Mouse (Mus musculus) heart, adult 2 months (tissue): ENCODE data around the gene Bcl10. TPM values are rescaled to one million over a fixed set of nuclear protein-coding genes. Genes with fewer than 3 reads are reported as not detected.

Experiments
- DNase-seq, 2 experiments: peaks; one replicate each; pipeline ENCODE4 v3.0.0; 2021
- H3K27ac ChIP-seq: fragments of 200-600 bp; 2 replicates; pipeline ENCODE4 v1.8.1; 2022
- H3K27me3 ChIP-seq: fragments of 200-500 bp; 2 replicates; pipeline ENCODE4 v1.6.1; 2012; ENCODE audit warnings: mild to moderate bottlenecking, low read length, inconsistent platforms, mixed read lengths; ENCODE audit not compliant: control insufficient read depth, insufficient read depth
- H3K36me3 ChIP-seq: fragments of 200-500 bp; 2 replicates; pipeline ENCODE4 v1.6.1; 2012; ENCODE audit warnings: low read length, inconsistent platforms; ENCODE audit not compliant: control insufficient read depth, insufficient read depth
- H3K4me1 ChIP-seq: fragments of 200-500 bp; 2 replicates; pipeline ENCODE4 v1.6.1; 2011; ENCODE audit warnings: low read length; ENCODE audit not compliant: control insufficient read depth, insufficient read depth
- H3K4me3 ChIP-seq: fragments of 200-600 bp; 2 replicates; pipeline ENCODE4 v1.8.1; 2022
- H3K79me2 ChIP-seq: fragments of 200-500 bp; replicated peaks from 2 replicates; pipeline ENCODE4 v1.6.1; 2012; ENCODE audit warnings: mild to moderate bottlenecking, inconsistent platforms, low read length, moderate library complexity, mixed read lengths; ENCODE audit not compliant: control insufficient read depth, insufficient read depth
- H3K9ac ChIP-seq: fragments of 200-500 bp; 2 replicates; pipeline ENCODE4 v1.6.1; 2012; ENCODE audit warnings: low read depth, mild to moderate bottlenecking, control low read depth, inconsistent platforms, low read length, mixed read lengths
- CTCF ChIP-seq: fragments of 200-600 bp; IDR thresholded peaks from 2 replicates; pipeline ENCODE4 v1.8.1; 2022; ENCODE audit warnings: antibody characterized with exemption, mild to moderate bottlenecking, moderate library complexity
- EP300 ChIP-seq: fragments of 200-500 bp; IDR thresholded peaks from 2 replicates; pipeline ENCODE4 v1.6.1; 2011; ENCODE audit warnings: low read depth, low read length, control low read depth; ENCODE audit not compliant: insufficient read depth
- POLR2A ChIP-seq: fragments of 200-500 bp; IDR thresholded peaks from 2 replicates; pipeline ENCODE4 v1.6.1; 2011; ENCODE audit warnings: mild to moderate bottlenecking, low read depth, low read length, control low read depth; ENCODE audit not compliant: insufficient read depth
- WGBS: fragments of 180-500 bp; shearing (Covaris S2); methylation state at CpG from one replicate; pipeline ENCODE4 v1.1.7; 2018; 5-methylcytosine and 5-hydroxymethylcytosine counted together
- intact Hi-C: fragments of 180-260 bp; cut with DNase I; formaldehyde crosslinking; loops from one replicate; pipeline ENCODE4 v1.15.1; 2025
- polyA plus RNA-seq: library from polyadenylated mRNA; depleted of rRNA; stranded (reverse); fragments of >200 nt; gene quantifications from 2 replicates; pipeline ENCODE4 v1.2.3, GENCODE M21; 2012
- total RNA-seq, 2 experiments: library from RNA; stranded (reverse); gene quantifications; 2 replicates each; pipeline ENCODE4 v1.2.3; 2021

The Bcl10 gene
- total and polyA plus RNA-seq, 3 experiments: 11.0 to 19.3 (median 17.7) TPM

DNA sequence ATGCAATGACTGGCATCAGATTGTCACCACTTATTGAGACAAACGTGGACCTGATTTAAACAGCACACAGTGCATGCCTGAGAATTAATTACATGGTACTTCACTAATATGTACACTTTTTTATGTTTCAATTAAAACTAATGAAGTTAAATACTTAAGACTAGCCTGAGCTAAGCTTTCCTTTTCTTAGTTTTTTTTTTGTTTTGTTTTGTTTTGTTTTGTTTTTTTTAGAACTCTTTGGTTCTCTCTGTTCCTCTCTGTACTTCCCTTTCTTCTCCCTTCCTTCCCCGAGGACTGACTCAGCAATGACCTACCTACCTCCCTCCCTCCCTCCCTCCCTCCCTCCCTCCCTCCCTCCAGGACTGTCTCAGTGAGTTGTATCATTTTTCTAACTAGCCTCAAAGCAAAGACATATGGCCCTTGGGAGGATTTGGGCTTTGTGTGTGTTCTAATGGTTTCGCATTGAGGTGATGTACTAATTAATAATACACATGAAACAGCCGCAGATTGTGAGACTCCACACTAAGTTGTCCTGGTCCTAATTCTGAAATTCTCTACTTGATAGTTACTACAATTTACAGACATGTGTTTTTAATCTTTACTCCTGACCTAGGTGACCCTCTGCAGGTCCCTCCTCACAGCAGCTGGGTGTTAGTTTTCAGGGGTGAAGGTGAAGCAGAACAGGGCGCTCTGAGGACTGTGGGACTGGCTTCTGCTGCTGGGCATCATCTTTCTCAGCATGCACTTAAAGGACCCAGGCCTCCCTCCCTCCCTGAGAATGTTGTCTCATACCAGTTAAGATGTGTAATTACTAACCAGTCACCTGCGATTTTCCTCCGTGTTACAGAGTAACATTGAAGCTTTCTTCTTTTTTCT lies 7.2 kb downstream of the Bcl10 start:
- Histone ChIP-seq H3K4me1 (peaks cover 4% of the 10 kb centered on the region), H3K27me3 (no peaks in the 10 kb centered on the region), H3K9ac (no peak overlapping the region), H3K27ac (no peak overlapping the region), H3K4me3 (no peak overlapping the region), H3K79me2 (peaks cover 3% of the 10 kb centered on the region), H3K36me3 (peaks cover 8% of the 10 kb centered on the region)
- intact Hi-C loops: no loop called here
- WGBS: 69% methylated on average over 7 of the region's 7 CpGs
- DNase-seq: no peak
- TF ChIP-seq POLR2A (no peak), CTCF (no peak), EP300 (no peak)

- H3K27ac ChIP-seq: no peak overlapping the region
- no peaks in the 10 kb centered on the region; the same call in 1 of the 2 replicates for H3K36me3 ChIP-seq
- 70% methylated on average over 9 of the region's 9 CpGs for WGBS
- TF ChIP-seq EP300: no peak
- TF ChIP-seq CTCF: no peak
- TF ChIP-seq POLR2A: no peak
- intact Hi-C loops: no loop called here
- peaks cover under 1% of the 10 kb centered on the region; the same call in 1 of the 2 replicates for H3K4me1 ChIP-seq
- peaks cover 5% of the 10 kb centered on the region for H3K79me2 ChIP-seq
- no peak overlapping the region for H3K4me3 ChIP-seq
- no peak overlapping the region for H3K9ac ChIP-seq
- no peak for DNase-seq
- H3K27me3 ChIP-seq: no peaks in the 10 kb centered on the region
Observed at GRCm38 (mm10) chr3:145933845-145934244, 11.2 kb downstream of the Bcl10 start.

DNA sequence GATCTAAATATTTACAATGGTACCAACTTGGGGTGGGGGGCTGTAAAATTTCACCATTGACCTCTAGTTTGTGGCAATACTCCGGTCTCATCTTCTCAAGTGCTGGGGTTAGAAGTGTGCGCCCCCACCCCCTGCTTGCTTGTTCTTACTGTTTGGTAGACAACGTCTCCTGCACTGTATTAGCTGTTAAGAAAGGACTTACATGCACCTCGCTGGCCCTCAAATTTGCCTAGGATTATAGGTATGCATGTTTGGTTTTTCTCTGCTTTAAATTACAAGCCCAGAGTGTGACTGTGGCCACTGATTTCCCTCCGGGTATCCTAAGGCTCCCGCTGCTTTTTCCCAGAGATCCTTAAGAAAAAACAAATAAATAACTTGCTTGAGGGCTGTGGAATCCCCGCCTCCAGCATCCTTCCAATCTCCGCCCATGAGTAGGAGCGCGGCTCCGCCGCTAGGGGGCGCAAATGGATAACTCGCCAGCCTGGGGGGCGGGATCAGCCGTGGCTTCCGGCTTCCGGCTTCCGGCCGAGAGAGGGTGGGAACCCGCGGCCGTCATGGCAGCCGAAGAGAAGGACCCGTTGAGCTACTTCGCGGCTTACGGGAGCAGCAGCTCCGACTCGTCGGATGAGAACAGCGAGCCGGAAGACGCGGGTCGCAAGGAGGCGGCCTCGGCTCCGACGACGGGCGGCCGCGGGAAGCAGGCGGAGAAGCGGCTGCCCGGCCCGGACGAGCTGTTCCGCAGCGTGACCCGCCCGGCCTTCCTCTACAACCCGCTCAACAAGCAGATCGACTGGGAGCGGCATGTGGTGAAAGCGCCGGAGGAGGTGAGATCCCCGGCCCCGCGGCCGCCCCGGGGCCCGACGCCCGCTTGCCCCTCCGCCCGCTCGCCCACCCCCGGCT lies 15.2 kb downstream of the Bcl10 start, which contains the start of gene 2410004B18Rik:
2410004B18Rik (plus strand) TSS at position 510 of the 900 bp plus-strand sequence.
- 1% methylated on average over 70 of the region's 70 CpGs for WGBS
- Histone ChIP-seq H3K4me3 (peak within 1 kb of the TSS; percentile 88), H3K36me3 (peaks cover 16% of the 10 kb centered on the region), H3K27me3 (no peaks in the 10 kb centered on the region), H3K79me2 (peaks cover 5% of the 10 kb centered on the region), H3K4me1 (peaks cover 8% of the 10 kb centered on the region), H3K27ac (peak within 1 kb of the TSS; percentile 84), H3K9ac (peak within 1 kb of the TSS; percentile 98)
- no peak; the same call in 1 of the 2 replicates for TF ChIP-seq CTCF
- peak; percentile 66; the same call in 1 of the 2 replicates for TF ChIP-seq EP300
- TF ChIP-seq POLR2A: peak; percentile 87
- DNase-seq: peak; percentile 91 to 95
- intact Hi-C loops: no loop called here

DNA sequence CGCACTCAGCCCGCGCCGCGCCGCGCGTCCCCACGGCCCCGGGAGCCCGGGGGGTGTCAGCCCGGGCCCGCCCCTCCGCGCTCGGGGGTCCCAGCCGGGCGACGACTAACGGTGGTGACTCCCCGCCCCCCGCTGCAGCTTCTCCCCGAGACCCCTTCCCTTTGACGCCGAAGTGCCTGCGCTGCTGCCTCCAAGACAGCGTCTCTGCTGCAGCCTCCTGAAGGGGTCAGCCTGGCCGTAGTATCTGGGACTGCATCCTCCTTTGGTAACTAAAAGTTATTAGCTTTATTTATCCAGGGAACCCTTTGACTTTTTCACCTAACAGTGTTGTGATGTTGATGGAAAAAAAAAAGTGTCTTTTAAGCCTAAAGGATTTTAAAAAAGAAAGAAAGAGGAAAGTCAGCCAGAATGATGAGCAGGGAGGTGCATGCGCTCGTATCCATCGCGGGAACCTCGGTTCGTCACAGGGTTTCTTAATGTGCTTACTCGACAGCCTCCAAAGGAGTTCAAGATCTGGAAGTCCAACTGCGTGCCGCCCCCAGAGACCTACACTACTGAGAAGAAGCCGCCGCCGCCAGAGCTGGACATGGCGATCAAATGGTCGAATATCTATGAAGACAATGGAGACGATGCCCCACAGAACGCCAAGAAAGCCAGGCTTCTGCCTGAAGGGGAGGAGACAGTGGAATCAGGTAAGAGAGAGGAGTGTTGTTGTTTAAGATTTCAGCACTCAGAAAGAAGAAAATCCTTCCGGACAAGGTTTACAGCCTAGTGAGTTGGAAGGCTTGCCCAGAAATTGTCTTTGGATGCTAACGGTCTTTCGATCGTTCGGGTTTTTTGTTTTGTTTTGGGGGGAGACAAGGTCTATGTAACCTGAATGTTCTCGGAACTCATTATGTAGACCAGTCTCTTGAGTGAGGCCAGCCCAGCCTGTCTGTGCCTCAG lies 16.1 kb downstream of the Bcl10 start:
- H3K4me1 ChIP-seq: peaks cover 8% of the 10 kb centered on the region
- peaks cover 5% of the 10 kb centered on the region for H3K79me2 ChIP-seq
- DNase-seq: peak in 1 of 2 experiments; percentile 32
- peaks cover 16% of the 10 kb centered on the region for H3K36me3 ChIP-seq
- peak overlapping the region; percentile 88 for H3K4me3 ChIP-seq
- intact Hi-C loops: no loop called here
- H3K27ac ChIP-seq: peak overlapping the region; percentile 84
- no peak for TF ChIP-seq CTCF
- no peak for TF ChIP-seq EP300
- TF ChIP-seq POLR2A: no peak
- no peaks in the 10 kb centered on the region for H3K27me3 ChIP-seq
- H3K9ac ChIP-seq: peak overlapping the region; percentile 98
- WGBS: 14% methylated on average over 49 of the region's 50 CpGs

GRCm38 (mm10) chr3:145939402-145939801 lies 16.8 kb downstream of the Bcl10 start:
- no peak overlapping the region for H3K4me3 ChIP-seq
- no peak overlapping the region for H3K9ac ChIP-seq

More at GRCm38 (mm10) chr3:145939402-145939801, 16.8 kb downstream of the Bcl10 start:
- Histone ChIP-seq H3K27ac (no peak overlapping the region), H3K27me3 (no peaks in the 10 kb centered on the region), H3K36me3 (peaks cover 19% of the 10 kb centered on the region), H3K4me1 (peaks cover 8% of the 10 kb centered on the region), H3K79me2 (peaks cover 5% of the 10 kb centered on the region)
- WGBS: 61% methylated on average over 12 of the region's 12 CpGs
- intact Hi-C loops: no loop called here
- DNase-seq: no peak
- TF ChIP-seq CTCF (no peak), EP300 (no peak), POLR2A (no peak)
